Mouse (Mus musculus) embryonic facial prominence, embryonic 10.5 days (tissue): ENCODE measurements around the gene Lix1l. TPM values are rescaled to one million over a fixed set of nuclear protein-coding genes. Genes with fewer than 3 reads are reported as not detected.

Experiments used
- DNase-seq: peaks from one replicate; pipeline ENCODE4 v3.0.0-alpha.2; 2017; ENCODE audit warnings: low spot score
- H3K27ac ChIP-seq: fragments of 300-500 bp; sonication (generic); replicated peaks from 2 replicates; pipeline ENCODE4 v1.5.1; 2016; ENCODE audit warnings: mild to moderate bottlenecking
- H3K27me3 ChIP-seq: fragments of 300-500 bp; sonication (generic); replicated peaks from 2 replicates; pipeline ENCODE4 v1.6.1; 2016; ENCODE audit warnings: low read depth, mild to moderate bottlenecking; ENCODE audit not compliant: poor library complexity, severe bottlenecking
- H3K36me3 ChIP-seq: fragments of 300-500 bp; sonication (generic); replicated peaks from 2 replicates; pipeline ENCODE4 v1.6.1; 2016; ENCODE audit warnings: mild to moderate bottlenecking, moderate library complexity
- H3K4me1 ChIP-seq: fragments of 300-500 bp; sonication (generic); 2 replicates; pipeline ENCODE4 v1.6.1; 2016
- H3K4me3 ChIP-seq: fragments of 300-500 bp; sonication (generic); 2 replicates; pipeline ENCODE4 v1.5.1; 2016; ENCODE audit warnings: mild to moderate bottlenecking, moderate library complexity
- H3K9me3 ChIP-seq: fragments of 300-500 bp; sonication (generic); 2 replicates; pipeline ENCODE4 v1.6.1; 2016; ENCODE audit warnings: mild to moderate bottlenecking
- WGBS: fragments of 180-500 bp; shearing (Covaris S2); methylation state at CpG from one replicate; pipeline ENCODE4 v1.1.7; 2016; 5-methylcytosine and 5-hydroxymethylcytosine counted together
- polyA plus RNA-seq: library from polyadenylated mRNA; unstranded; fragments of >200 nt; fragmentation: Nextera tagmentation; extraction: Ambion mirVana; gene quantifications from 2 replicates; pipeline ENCODE4 v1.2.1, GENCODE M21; 2016

Gene Lix1l
- polyA plus RNA-seq, 1 experiment from 2014 or later: 5.6 TPM

DNA sequence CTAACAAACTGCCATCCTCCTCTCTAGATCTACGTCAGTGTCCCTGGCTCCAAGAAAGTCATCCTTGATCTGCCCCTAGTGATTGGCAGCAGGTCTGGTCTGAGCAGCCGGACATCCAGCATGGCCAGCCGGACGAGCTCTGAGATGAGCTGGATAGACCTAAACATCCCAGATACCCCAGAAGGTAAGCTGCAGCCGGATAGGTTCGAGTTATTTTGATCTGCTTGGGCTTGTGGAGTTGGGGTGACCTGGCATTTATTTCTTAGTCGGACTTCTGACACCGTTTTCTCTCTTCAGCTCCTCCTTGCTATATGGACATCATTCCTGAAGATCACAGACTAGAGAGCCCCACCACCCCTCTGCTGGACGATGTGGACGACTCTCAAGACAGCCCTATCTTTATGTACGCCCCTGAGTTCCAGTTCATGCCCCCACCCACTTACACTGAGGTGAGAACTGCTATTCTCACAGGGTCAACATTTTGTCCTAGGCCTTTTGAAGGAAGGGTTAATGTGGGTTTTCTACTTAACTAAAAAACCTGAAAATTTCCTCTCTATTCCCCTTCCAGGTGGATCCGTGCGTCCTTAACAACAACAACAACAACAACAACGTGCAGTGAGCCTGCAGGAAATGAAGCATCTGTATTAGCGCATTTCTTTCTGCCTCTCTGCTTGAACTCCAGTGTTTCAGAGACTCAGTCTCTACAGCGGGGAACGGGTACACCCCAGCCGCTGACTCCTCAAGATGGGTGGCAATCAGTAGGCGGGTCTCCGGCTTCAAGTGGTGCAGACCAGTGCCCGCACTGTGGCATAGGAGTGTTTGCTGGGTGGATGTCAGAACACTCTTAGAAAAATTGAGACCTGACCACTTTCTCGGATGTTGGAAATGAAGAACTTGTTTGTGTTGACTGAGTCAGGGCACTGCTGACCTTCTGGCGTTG is 40.8 kb upstream of the Lix1l start:
- Histone ChIP-seq H3K27ac (no peak overlapping the region), H3K4me1 (peaks cover 68% of the 10 kb centered on the region), H3K36me3 (peaks cover 23% of the 10 kb centered on the region), H3K4me3 (peak overlapping the region; percentile 80), H3K27me3 (no peaks in the 10 kb centered on the region), H3K9me3 (no peaks in the 10 kb centered on the region)
- 93% methylated on average over 23 of the region's 23 CpGs for WGBS
- DNase-seq: no peak

DNA sequence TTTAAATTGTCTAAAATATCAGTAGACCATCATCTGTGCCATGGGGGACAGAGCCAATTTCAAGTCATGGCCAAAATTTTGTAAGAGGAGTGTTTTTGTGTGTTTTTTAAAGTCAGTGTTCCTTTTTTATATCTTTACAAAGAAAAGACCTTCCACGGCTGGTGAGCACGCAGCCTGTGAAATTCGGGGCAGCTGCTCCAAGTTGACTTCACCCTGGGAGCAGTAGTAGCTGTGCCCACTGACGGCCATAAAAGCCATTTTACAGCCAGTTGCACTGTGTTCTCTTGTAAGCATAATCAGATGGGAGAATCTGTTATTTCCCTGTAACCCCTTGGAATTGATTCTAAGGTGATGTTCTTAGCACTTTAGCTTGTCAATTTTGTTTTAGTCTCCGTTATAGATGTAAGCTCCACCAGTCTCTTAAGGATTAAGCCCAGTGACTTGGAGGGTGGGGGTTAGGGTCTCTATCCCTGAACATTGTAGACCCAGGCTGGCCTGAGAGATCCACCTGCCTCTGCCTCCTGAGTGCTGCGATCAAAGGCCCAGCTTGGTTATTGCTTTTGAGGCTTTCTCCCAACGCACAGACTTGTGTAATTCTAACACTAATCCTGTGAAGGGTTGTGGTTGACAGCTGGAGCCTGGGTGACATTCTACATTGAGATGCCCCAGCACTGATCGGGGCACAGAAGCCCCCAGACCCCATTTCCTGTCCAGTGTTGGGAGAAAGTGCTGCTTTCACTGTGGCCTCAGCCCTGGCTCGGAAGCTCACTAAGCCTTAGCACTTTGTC is 39.9 kb upstream of the Lix1l start:
- 90% methylated on average over 9 of the region's 9 CpGs for WGBS
- Histone ChIP-seq H3K4me1 (peaks cover 61% of the 10 kb centered on the region), H3K36me3 (peaks cover 23% of the 10 kb centered on the region), H3K4me3 (peak overlapping the region; percentile 80), H3K27me3 (no peaks in the 10 kb centered on the region), H3K27ac (no peak overlapping the region), H3K9me3 (no peaks in the 10 kb centered on the region)
- DNase-seq: no peak

- H3K4me3 ChIP-seq: no peak overlapping the region
- DNase-seq: no peak
- H3K36me3 ChIP-seq: peaks cover 23% of the 10 kb centered on the region
- H3K27ac ChIP-seq: no peak overlapping the region
- peaks cover 52% of the 10 kb centered on the region for H3K4me1 ChIP-seq
- H3K27me3 ChIP-seq: no peaks in the 10 kb centered on the region
- no peaks in the 10 kb centered on the region for H3K9me3 ChIP-seq
- 61% methylated on average over 10 of the region's 10 CpGs for WGBS
Measured at GRCm38 (mm10) chr3:96561946-96562681, 38.8 kb upstream of the Lix1l start.

DNA sequence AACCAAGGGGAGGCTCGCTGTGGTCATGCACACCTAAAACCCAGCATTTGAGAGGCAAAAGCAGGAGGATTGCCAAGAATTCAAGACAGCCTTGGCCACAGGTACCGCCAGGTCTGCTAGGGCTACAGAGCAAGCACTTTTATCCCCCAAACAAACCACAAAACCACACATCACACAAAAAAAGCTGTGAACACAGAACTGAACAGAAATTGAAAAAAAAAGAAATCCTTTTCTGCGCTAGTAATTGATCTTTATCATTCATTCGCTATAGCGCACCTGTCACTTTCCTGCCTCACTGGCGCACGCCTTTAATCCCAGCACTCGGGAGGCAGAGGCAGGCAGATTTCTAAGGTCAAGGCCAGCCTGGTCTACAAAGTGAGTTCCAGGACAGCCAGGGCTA is 37.7 kb upstream of the Lix1l start:
- Histone ChIP-seq H3K36me3 (peaks cover 23% of the 10 kb centered on the region), H3K27ac (no peak overlapping the region), H3K27me3 (no peaks in the 10 kb centered on the region), H3K4me3 (no peak overlapping the region), H3K4me1 (peaks cover 52% of the 10 kb centered on the region), H3K9me3 (no peaks in the 10 kb centered on the region)
- 96% methylated on average over 8 of the region's 8 CpGs for WGBS
- DNase-seq: no peak

GRCm38 (mm10) chr3:96563911-96564632 is 36.9 kb upstream of the Lix1l start:
- no peaks in the 10 kb centered on the region for H3K27me3 ChIP-seq
- no peak for DNase-seq
- 74% methylated on average over 10 of the region's 10 CpGs for WGBS
- H3K4me1 ChIP-seq: peaks cover 50% of the 10 kb centered on the region
- no peaks in the 10 kb centered on the region for H3K9me3 ChIP-seq
- H3K4me3 ChIP-seq: no peak overlapping the region
- H3K36me3 ChIP-seq: peaks cover 23% of the 10 kb centered on the region
- H3K27ac ChIP-seq: peak overlapping the region; percentile 57

GRCm38 (mm10) chr3:96564633-96565032 is 36.3 kb upstream of the Lix1l start:
- H3K27me3 ChIP-seq: no peaks in the 10 kb centered on the region
- 54% methylated on average over 7 of the region's 7 CpGs for WGBS
- no peak overlapping the region for H3K4me3 ChIP-seq
- no peak for DNase-seq
- peaks cover 49% of the 10 kb centered on the region for H3K4me1 ChIP-seq
- H3K36me3 ChIP-seq: peaks cover 19% of the 10 kb centered on the region
- H3K9me3 ChIP-seq: no peaks in the 10 kb centered on the region
- peak overlapping the region; percentile 57; the same call in 1 of the 2 replicates for H3K27ac ChIP-seq

- H3K27me3 ChIP-seq: no peaks in the 10 kb centered on the region
- H3K9me3 ChIP-seq: no peaks in the 10 kb centered on the region
- no peak for DNase-seq
- H3K4me3 ChIP-seq: no peak overlapping the region
- 79% methylated on average over 3 of the region's 3 CpGs for WGBS
- H3K27ac ChIP-seq: peak overlapping the region; percentile 40; the same call in 1 of the 2 replicates
- H3K4me1 ChIP-seq: peaks cover 44% of the 10 kb centered on the region
- H3K36me3 ChIP-seq: peaks cover 14% of the 10 kb centered on the region
Measured at GRCm38 (mm10) chr3:96565105-96565504, 35.8 kb upstream of the Lix1l start.

GRCm38 (mm10) chr3:96566661-96567450 is 34.1 kb upstream of the Lix1l start:
- Histone ChIP-seq H3K4me3 (no peak overlapping the region), H3K4me1 (peaks cover 37% of the 10 kb centered on the region), H3K27me3 (0 out of 2 replicates have a peak, but pooled peaks cover 4% of the 10 kb centered on the region), H3K27ac (no peak overlapping the region), H3K36me3 (no peaks in the 10 kb centered on the region), H3K9me3 (no peaks in the 10 kb centered on the region)
- DNase-seq: no peak
- WGBS: 87% methylated on average over 8 of the region's 8 CpGs

DNA sequence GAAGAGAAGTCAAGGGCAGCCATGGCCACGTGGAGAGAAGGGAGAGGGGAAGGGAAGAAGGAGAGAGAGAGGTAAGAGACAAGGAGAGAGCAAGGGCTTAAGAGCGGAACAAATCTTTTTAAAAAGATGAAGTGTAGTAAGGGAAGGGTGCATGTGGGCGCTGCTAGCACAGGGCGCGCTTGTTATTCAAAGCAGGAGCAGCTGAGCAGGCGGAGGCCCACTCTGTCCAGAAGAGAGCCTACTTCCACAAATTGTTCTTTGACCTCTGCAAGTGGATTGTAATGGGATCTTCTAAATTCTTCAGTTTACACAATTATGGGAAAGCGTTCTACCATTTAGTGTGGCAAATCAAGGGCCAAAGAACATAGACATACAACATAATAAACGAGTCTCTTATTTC is 32.3 kb upstream of the Lix1l start:
- no peaks in the 10 kb centered on the region for H3K36me3 ChIP-seq
- no peak for DNase-seq
- 0 out of 2 replicates have a peak, but pooled peaks cover 4% of the 10 kb centered on the region for H3K27me3 ChIP-seq
- H3K4me3 ChIP-seq: no peak overlapping the region
- H3K27ac ChIP-seq: no peak overlapping the region; the same call in 1 of the 2 replicates
- WGBS: 71% methylated on average over 8 of the region's 8 CpGs
- H3K9me3 ChIP-seq: no peaks in the 10 kb centered on the region
- peaks cover 39% of the 10 kb centered on the region for H3K4me1 ChIP-seq

GRCm38 (mm10) chr3:96569506-96569905 is 31.4 kb upstream of the Lix1l start:
- whole genome bisulfite sequencing: 90% methylated on average over 13 of the region's 13 CpGs
- no peak overlapping the region for H3K27ac ChIP-seq
- H3K36me3 ChIP-seq: no peaks in the 10 kb centered on the region
- H3K4me3 ChIP-seq: no peak overlapping the region
- H3K4me1 ChIP-seq: peaks cover 40% of the 10 kb centered on the region
- 0 out of 2 replicates have a peak, but pooled peaks cover 4% of the 10 kb centered on the region for H3K27me3 ChIP-seq
- H3K9me3 ChIP-seq: no peaks in the 10 kb centered on the region
- DNase-seq: no peak

DNA sequence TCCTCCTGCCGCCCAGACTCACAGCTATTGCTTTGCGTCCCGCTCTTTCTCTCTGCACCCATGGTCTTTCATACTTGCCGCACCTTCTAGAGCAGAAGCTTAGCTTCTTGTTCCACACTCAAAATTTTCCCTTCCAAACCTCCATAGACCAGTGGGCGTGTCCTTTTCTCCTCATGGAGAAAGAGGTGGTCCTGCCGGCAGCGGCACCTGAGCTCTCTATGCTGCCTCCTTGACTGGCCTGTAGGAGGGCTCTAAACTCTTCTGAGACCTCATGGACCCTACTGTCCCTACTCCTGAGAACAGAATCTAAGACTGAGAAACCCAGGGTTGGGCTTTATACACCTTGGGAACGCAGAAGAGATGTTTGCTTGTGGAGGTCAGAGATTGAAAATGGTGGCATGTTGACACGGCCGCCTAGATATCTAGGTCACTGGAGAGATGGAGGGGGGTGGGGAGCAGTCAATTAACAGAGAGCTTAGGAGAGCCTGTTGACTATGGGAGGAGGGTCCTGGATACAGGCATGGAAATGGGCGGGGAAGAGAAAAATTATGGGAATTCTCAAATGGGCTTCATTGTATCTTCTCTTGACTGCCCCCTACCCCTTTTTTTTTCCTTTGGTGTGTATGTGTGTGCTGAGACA is 30.9 kb upstream of the Lix1l start:
- 88% methylated on average over 11 of the region's 11 CpGs for WGBS
- no peak for DNase-seq
- peaks cover 35% of the 10 kb centered on the region for H3K4me1 ChIP-seq
- no peak overlapping the region for H3K4me3 ChIP-seq
- H3K36me3 ChIP-seq: no peaks in the 10 kb centered on the region
- H3K9me3 ChIP-seq: no peaks in the 10 kb centered on the region
- no peak overlapping the region for H3K27ac ChIP-seq
- 0 out of 2 replicates have a peak, but pooled peaks cover 4% of the 10 kb centered on the region for H3K27me3 ChIP-seq
